In the genomic region with DNA sequence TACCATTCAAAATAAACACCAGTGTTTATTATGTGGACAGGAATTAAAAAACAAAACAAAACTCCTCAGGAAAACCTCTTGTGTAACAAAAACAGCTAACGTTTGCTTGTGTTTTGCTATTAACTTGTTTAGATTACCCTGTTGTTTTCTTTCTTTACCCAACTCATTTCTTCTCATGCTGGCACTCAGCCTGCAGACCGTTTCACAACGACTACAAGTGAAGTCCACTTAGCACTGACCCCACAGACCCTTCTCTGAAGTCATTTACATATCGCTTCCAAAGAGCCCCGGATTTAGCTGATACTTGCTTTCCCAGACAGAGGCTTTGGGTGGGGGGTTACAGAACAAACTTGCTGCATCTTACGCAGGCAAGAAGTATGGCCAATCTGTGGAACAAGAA, we compare ENCODE assay signal across 16 mouse cellular contexts.
"Had no signal": no experiment of that assay in that cellular context is flagged by ENCODE, and none has a peak within 500 bp of the region (broad histone marks: within the 10 kb centered on the region; RNA-seq: fewer than 3 reads in every experiment).

No protein-coding gene starts in this region.

- ATAC-seq: intestine, embryonic 15.5 days; liver, postnatal 0 days had no signal

- H3K9ac ChIP-seq: intestine, embryonic 15.5 days; limb, embryonic 12.5 days; limb, embryonic 15.5 days; liver, embryonic 14.5 days; liver, postnatal 0 days had no signal

- DNase-seq: kidney, adult 18-20 months; kidney, postnatal 14 days; kidney, postnatal 4 days; left cerebral cortex, postnatal 4 days; liver, postnatal 0 days; midbrain, embryonic 14.5 days; right cerebral cortex, postnatal 14 days; right cerebral cortex, postnatal 4 days; thymus, adult 18-20 months; thymus, postnatal 36 days had no signal

- H3K36me3 ChIP-seq: intestine, embryonic 15.5 days; limb, embryonic 12.5 days; limb, embryonic 15.5 days had no signal

- H3K4me3 ChIP-seq: intestine, embryonic 15.5 days; limb, embryonic 12.5 days; limb, embryonic 15.5 days had no signal

- H3K9me3 ChIP-seq: intestine, embryonic 15.5 days; limb, embryonic 12.5 days; limb, embryonic 15.5 days had no signal

- H3K4me2 ChIP-seq: intestine, embryonic 15.5 days; limb, embryonic 12.5 days; limb, embryonic 15.5 days; liver, embryonic 11.5 days; midbrain, embryonic 11.5 days had no signal

- H3K27ac ChIP-seq: intestine, embryonic 15.5 days; limb, embryonic 12.5 days; limb, embryonic 15.5 days; liver, embryonic 14.5 days had no signal

- H3K27me3 ChIP-seq: intestine, embryonic 15.5 days; limb, embryonic 12.5 days had no signal

- H3K4me1 ChIP-seq: limb, embryonic 15.5 days had no signal
